Mouse (Mus musculus): ENCODE results near the gene Ogg1. TPM values are rescaled to one million over a fixed set of nuclear protein-coding genes. Genes with fewer than 3 reads are reported as not detected.

Gene Ogg1
- polyA plus RNA-seq (2021; fragmentation: Nextera tagmentation): 3.2 and 3.5 TPM in 2 replicates
- long read RNA-seq, experiment 1, partial matches to known transcripts: 0 of 5 reads
- long read RNA-seq, experiment 1, other reads (novel, unspliced or antisense): 2 of 5 reads
- long read RNA-seq, experiment 2, transcript Ogg1-201 (7 exons, 1,549 nt): major isoform, 9 of 15 reads
- long read RNA-seq, experiment 2, partial matches to known transcripts: 0 of 15 reads
- long read RNA-seq, experiment 2, other reads (novel, unspliced or antisense): 3 of 15 reads

GRCm38 (mm10) chr6:113326533-113327315 lies at the start of gene Ogg1:
Gene Ogg1, plus strand, starts transcription at chr6:113326972.

DNA sequence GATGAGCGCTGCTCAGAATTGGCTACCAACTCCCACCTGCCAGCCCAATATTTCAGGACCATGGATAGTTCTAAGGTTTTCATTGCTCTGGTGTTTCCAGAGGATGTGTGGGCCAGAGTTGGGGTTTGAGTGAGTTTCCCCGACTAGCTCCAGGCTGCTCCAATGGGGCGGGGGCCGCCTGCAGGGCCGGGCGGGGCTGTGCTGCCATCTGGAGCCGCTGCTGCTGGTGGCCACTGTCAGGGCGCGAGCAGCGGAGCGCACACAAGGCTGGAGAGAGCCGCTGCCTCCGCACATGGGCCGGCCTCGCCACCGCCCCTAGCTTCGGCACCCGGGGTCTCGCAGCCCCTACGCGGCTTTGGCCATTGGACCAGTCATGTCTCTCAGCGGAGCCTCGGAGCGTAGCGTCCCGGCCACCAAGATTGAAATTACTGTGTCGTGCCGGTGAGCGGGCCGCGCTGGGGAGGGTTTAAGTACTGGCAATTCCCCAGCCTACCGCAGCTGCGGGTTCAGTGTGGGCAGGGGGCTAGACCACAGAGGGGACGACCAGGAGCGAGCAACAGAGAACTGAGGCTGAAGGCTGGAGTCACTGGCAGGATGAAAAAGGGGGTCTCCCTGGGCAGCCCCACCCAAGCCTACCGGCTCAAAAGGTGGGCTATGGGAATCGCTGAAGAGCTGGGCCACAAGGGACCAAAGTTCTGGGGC lies 44.5 kb upstream of the Ogg1 start, which contains the start of gene Cpne9:
Gene Cpne9 (plus strand): TSS at position 207 of the 702 bp plus-strand sequence.

GRCm38 (mm10) chr6:113306986-113307349 lies 19.8 kb upstream of the Ogg1 start, which contains the start of gene Brpf1:
Gene Brpf1, plus strand, starts transcription at chr6:113307137.

DNA sequence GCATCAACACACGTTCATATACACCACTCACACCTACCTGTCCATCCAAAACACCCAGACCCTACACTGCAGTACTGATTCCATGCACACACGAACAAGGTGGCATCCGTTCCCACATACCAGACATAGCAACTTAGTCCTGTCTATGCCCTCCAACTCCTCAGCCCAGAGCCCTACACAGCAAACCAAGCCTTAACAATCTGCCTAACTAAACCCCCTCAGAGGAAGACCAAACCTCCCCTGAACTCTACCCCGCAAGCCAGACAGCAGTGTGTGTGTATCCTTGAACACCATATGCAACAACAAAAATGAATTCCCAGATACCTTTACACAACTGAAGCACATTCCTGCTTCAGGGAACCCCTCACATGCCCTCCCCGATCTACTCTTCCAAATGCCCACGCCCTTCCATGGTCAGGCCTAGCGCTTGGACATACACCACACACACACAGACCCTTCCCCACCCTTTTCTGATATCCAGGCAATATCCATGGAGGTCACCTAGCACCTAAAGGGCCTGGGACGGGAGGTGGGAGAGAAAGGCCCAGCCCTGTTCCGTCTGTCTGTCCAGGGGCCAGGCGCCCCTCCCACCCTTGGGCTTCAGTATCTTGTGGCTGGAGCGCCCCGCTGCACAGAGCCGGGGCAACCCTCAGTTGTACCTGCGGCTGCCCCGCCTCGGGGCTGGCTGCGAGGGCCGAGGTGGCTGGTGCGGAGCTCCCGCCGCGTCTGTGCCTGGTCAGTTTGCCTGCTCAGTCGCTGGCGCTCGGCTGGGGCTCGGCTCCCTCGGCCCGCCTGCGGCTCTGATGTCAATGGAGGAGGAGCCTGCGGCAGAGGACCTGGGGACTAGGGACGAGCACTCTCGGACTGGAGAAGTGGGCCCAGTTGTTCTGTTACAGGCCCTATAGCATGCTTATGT lies 16.7 kb downstream of the Ogg1 start, which contains the start of gene Camk1:
Gene Camk1 (minus strand): TSS at position 808 of the 916 bp plus-strand sequence.

DNA sequence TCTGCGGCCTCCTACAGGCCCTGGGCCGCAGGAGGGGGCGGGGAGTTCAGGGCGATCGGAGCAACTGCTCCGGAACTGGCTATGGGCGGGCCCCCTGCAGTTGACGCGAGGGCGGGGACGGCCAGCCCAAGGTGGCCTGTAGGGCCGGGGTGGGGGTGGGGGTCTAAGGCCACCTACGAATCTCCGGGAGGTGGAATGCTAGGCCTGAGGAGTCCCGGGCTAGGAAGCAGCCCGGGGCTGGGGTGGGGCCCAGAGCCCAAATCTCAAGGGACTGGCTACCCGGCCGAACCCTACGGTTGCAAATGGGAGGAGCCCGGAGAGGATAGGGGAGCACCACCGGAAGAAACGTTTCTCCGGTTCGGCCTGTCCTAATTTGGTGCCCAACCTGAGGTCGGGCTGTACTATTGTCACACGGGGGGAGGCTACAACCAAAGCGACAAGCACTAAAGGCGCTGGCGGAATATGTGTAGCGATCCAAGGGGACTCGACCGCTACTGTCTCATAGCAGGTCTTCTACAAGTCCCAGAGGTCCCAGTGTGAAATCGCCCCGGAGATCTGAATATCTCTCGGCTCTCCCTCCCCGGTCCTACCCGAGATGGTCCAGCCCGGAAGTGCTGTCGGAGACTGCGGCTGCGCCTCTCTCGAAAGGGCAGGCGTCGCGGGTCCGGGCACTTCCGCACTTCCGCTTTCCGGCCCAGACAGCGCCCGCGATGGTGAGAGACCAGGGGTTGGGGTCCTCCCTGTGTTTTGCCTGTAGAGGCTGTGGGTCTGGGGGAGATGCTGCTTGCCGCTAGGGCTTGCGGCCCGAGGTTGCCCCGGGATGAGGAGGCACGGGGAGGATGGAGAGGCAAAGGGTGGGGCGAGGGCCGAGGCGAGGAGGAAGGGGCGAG lies 51.0 kb downstream of the Ogg1 start, which contains the start of the genes Tada3 and Arpc4:
Gene Tada3 (minus strand): TSS at position 388 of the 890 bp plus-strand sequence.
Gene Arpc4 (plus strand): TSS at position 620 of the 890 bp plus-strand sequence.

Other genes with a start within 250 kb of the Ogg1 start
- 8.2 and 8.5 TPM in 2 replicates for gene Setd5, start 249.6 kb upstream of the Ogg1 start, polyA plus RNA-seq (2021; fragmentation: Nextera tagmentation)
- 12.4 and 13.0 TPM in 2 replicates for gene Lhfpl4, start 131.6 kb upstream of the Ogg1 start, polyA plus RNA-seq (2021; fragmentation: Nextera tagmentation)
- 12.2 and 14.1 TPM in 2 replicates for gene Mtmr14, start 89.1 kb upstream of the Ogg1 start, polyA plus RNA-seq (2021; fragmentation: Nextera tagmentation)
- 13.9 and 15.3 TPM in 2 replicates for gene Cpne9, start 44.7 kb upstream of the Ogg1 start, polyA plus RNA-seq (2021; fragmentation: Nextera tagmentation)
- 4.3 and 5.1 TPM in 2 replicates for gene Brpf1, start 19.8 kb upstream of the Ogg1 start, polyA plus RNA-seq (2021; fragmentation: Nextera tagmentation)
- 69.5 and 70.8 TPM in 2 replicates for gene Camk1, start 17.0 kb downstream of the Ogg1 start, polyA plus RNA-seq (2021; fragmentation: Nextera tagmentation)
- gene Tada3, start 50.9 kb downstream of the Ogg1 start, polyA plus RNA-seq (2021; fragmentation: Nextera tagmentation): 17.7 and 21.4 TPM in 2 replicates
- 419 and 427 TPM in 2 replicates for gene Arpc4, start 51.1 kb downstream of the Ogg1 start, polyA plus RNA-seq (2021; fragmentation: Nextera tagmentation)
- gene Ttll3, start 62.3 kb downstream of the Ogg1 start, polyA plus RNA-seq (2021; fragmentation: Nextera tagmentation): 3.6 and 4.0 TPM in 2 replicates
- 23.8 and 27.5 TPM in 2 replicates for gene Rpusd3, start 92.4 kb downstream of the Ogg1 start, polyA plus RNA-seq (2021; fragmentation: Nextera tagmentation)
- 0.20 TPM in 1 of 2 replicates, not detected in the other for gene Cidec, start 108.8 kb downstream of the Ogg1 start, polyA plus RNA-seq (2021; fragmentation: Nextera tagmentation)
- gene Jagn1, start 115.6 kb downstream of the Ogg1 start, polyA plus RNA-seq (2021; fragmentation: Nextera tagmentation): 85.2 and 90.9 TPM in 2 replicates
- gene Il17re, start 131.5 kb downstream of the Ogg1 start, polyA plus RNA-seq (2021; fragmentation: Nextera tagmentation): 0.20 and 2.7 TPM in 2 replicates
- gene Il17rc, start 144.5 kb downstream of the Ogg1 start, polyA plus RNA-seq (2021; fragmentation: Nextera tagmentation): 5.7 and 5.8 TPM in 2 replicates
- 79.6 and 80.0 TPM in 2 replicates for gene Creld1, start 156.3 kb downstream of the Ogg1 start, polyA plus RNA-seq (2021; fragmentation: Nextera tagmentation)
- 20.0 and 25.5 TPM in 2 replicates for gene Prrt3, start 175.0 kb downstream of the Ogg1 start, polyA plus RNA-seq (2021; fragmentation: Nextera tagmentation)
- 95.3 and 96.8 TPM in 2 replicates for gene Emc3, start 204.7 kb downstream of the Ogg1 start, polyA plus RNA-seq (2021; fragmentation: Nextera tagmentation)
- gene Fancd2, start 204.7 kb downstream of the Ogg1 start, polyA plus RNA-seq (2021; fragmentation: Nextera tagmentation): 1.3 and 1.9 TPM in 2 replicates